Mouse (Mus musculus): ENCODE measurements around the gene Acp2. TPM values are rescaled to one million over a fixed set of nuclear protein-coding genes. Genes with fewer than 3 reads are reported as not detected.
"Not testable (repeated sequence)": the region's sequence is repeated elsewhere in the genome, so short reads cannot be mapped to it uniquely, and the experiment has no call there.

Acp2 gene
- total and polyA plus RNA-seq, 3 experiments, result 5.3 to 19.5 (median 9.6) TPM

DNA sequence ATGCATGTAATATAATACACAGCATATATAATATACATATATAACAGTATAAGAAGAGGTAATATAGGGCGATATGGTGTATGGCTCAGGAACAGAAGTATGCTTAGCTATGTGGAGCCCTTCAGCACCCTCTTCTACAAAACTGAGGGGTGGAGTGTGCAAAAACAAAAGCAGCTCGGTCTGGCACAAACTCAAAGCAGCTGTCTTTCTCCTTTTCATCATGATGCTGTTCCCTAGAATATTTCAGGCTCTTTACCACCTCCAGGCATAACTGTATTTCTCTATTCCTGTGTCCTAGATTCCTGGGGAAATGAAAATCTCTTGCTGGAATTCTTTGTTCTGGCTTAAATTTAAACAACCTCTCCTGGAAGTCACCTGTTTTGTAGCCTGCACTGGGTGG lies 27.1 kb downstream of the Acp2 start:
- Histone ChIP-seq H3K9me3 (replicated peaks) (no peaks in the 10 kb centered on the region), H3K4me1 (ENCODE audit: insufficient read depth, low read depth, low read length) (no peaks in the 10 kb centered on the region), H3K27me3 (ENCODE audit: insufficient read depth, low read length) (no peaks in the 10 kb centered on the region), H3K4me3 (ENCODE audit: low read depth, low read length) (no peak overlapping the region), H3K36me3 (replicated peaks) (peaks cover 34% of the 10 kb centered on the region)
- ATAC-seq (ENCODE audit: extremely low read depth, insufficient number of reproducible peaks, low FRiP score, poor library complexity, severe bottlenecking) (no peak), DNase-seq (ENCODE audit: low spot score) (no peak)
- TF ChIP-seq GATA1 (IDR thresholded peaks at IDR 0.05; ENCODE audit: borderline replicate concordance, low read length), result no peak
- no peak for TF ChIP-seq CTCF (IDR thresholded peaks at IDR 0.05; ENCODE audit: low read depth, low read length)
- no peak for TF ChIP-seq GATA2 (IDR thresholded peaks at IDR 0.05; ENCODE audit: borderline replicate concordance, low read depth, low read length)
- no peak for TF ChIP-seq TAL1 (conservative IDR thresholded peaks at IDR 0.05; ENCODE audit: low read depth, low read length)

DNA sequence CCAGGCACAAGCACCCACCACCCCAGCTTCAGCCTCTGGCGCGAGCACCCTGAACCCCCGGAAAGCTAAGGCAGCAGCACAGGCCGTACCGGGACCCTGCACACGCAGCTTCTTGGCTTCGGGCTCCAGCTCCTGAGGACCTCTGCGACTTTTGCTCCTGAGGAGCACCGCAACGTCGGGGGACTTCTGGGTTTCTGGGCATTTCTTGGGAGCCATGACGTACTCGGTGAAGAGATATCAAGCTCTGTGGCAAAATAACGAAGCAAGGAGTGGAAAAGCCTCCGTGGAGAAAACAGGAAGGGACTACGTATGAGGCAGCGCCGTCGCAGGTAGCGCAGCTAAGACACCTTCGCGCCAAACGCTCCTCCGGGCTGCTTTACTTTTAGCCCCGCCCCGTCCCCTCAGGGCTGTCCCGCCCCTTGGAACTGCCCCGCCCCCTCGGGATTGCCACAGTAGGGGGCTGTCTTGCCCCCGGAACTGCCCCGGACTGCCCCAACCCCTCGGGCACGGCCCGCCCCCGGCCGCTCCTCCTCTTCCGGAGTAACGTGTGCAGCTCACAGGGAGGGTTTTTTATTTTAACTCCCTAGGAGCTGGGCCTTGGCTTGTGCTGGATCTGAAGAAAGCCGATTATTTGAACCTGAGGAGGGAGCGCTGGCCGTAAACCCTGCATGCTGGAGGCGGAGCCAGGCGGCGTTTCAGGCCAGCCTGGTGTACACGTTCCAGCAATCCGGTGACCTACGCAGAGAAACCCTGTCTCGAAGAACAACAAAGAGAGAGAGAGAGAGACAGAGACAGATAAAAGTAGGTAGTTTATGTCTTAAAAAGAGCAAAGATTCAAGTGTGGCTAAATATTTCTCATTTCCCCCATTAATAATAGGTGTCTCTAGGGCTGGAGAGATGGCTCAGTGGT lies 34.2 kb downstream of the Acp2 start, which contains the start of gene Ddb2:
TSS of gene Ddb2 (minus strand) at position 382 of the 910 bp plus-strand sequence.
- Histone ChIP-seq H3K27me3 (ENCODE audit: insufficient read depth, low read length) (no peaks in the 10 kb centered on the region), H3K36me3 (replicated peaks) (peaks cover 23% of the 10 kb centered on the region), H3K4me1 (ENCODE audit: insufficient read depth, low read depth, low read length) (peaks cover 14% of the 10 kb centered on the region), H3K4me3 (ENCODE audit: low read depth, low read length) (peak within 1 kb of the TSS; percentile 82), H3K9me3 (replicated peaks) (no peaks in the 10 kb centered on the region)
- peak; percentile 78 for DNase-seq (ENCODE audit: low spot score)
- ATAC-seq (ENCODE audit: extremely low read depth, insufficient number of reproducible peaks, low FRiP score, poor library complexity, severe bottlenecking), result peak; percentile 96
- TF ChIP-seq POLR2AphosphoS5 (IDR thresholded peaks at IDR 0.05; ENCODE audit: insufficient replicate concordance, low read depth, low read length), result no peak
- TF ChIP-seq GATA1 (IDR thresholded peaks at IDR 0.05; ENCODE audit: borderline replicate concordance, low read length), result no peak
- TF ChIP-seq TAL1 (conservative IDR thresholded peaks at IDR 0.05; ENCODE audit: low read depth, low read length), result no peak
- no peak for TF ChIP-seq GATA2 (IDR thresholded peaks at IDR 0.05; ENCODE audit: borderline replicate concordance, low read depth, low read length)
- TF ChIP-seq CTCF (IDR thresholded peaks at IDR 0.05; ENCODE audit: low read depth, low read length), result no peak

DNA sequence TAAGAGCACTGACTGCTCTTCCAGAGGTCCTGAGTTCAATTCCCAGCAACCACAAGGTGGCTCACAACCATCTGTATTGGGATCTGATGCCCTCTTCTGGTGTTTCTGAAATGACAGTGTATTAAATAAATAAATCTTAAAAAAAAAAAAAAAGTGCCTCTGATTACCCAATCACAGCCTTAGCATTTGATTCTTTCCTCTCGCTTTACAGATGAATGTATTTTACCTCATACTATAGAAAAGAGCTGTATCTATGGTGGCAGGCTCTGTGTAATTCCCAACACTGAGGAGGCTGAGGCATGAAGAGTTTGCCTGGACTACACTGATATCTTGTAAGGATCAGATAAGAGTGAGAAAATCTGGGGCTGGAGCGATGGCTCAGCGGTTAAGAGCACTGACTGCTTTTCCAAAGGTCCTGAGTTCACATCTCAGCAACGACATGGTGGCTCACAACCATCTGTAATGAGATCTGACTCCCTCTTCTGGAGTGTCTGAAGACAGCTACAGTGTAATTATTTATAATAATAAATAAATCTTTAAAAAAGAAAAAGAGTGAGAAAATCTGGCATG lies 34.9 kb downstream of the Acp2 start:
- DNase-seq (ENCODE audit: low spot score); ATAC-seq (ENCODE audit: extremely low read depth, insufficient number of reproducible peaks, low FRiP score, poor library complexity, severe bottlenecking); H3K9me3 ChIP-seq (replicated peaks); H3K27me3 ChIP-seq (ENCODE audit: insufficient read depth, low read length): not testable (repeated sequence)
- H3K36me3 ChIP-seq (replicated peaks), result peaks cover 18% of the 10 kb centered on the region
- H3K4me3 ChIP-seq (ENCODE audit: low read depth, low read length), result peak overlapping the region; percentile 82
- peaks cover 20% of the 10 kb centered on the region for H3K4me1 ChIP-seq (ENCODE audit: insufficient read depth, low read depth, low read length)

DNA sequence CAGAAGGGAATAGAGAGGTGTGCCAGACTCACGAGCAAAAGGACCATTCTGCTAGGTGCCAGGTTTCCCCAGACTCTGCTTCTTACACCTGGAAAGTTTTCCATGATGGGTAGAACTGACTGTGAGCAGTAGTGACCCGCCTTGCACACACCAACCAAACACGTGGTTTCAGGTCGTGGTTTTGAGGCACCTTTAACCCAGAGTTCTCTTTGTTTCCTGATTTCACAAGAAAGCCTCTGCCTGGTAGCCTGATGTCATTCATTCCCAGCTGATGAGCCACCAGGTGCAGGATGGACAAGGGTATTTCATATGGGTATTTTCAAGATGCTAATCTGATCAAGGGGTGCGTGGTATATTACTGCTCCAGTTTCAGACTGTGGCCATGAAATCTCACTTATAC lies 39.9 kb downstream of the Acp2 start:
- no peak for TF ChIP-seq POLR2AphosphoS5 (IDR thresholded peaks at IDR 0.05; ENCODE audit: insufficient replicate concordance, low read depth, low read length)
- TF ChIP-seq TAL1 (conservative IDR thresholded peaks at IDR 0.05; ENCODE audit: low read depth, low read length), result no peak
- TF ChIP-seq GATA1 (IDR thresholded peaks at IDR 0.05; ENCODE audit: borderline replicate concordance, low read length), result no peak
- TF ChIP-seq GATA2 (IDR thresholded peaks at IDR 0.05; ENCODE audit: borderline replicate concordance, low read depth, low read length), result no peak
- no peak for TF ChIP-seq CTCF (IDR thresholded peaks at IDR 0.05; ENCODE audit: low read depth, low read length)
- H3K4me1 ChIP-seq (ENCODE audit: insufficient read depth, low read depth, low read length), result peaks cover 44% of the 10 kb centered on the region
- no peak overlapping the region for H3K4me3 ChIP-seq (ENCODE audit: low read depth, low read length)
- no peaks in the 10 kb centered on the region for H3K36me3 ChIP-seq (replicated peaks)
- H3K9me3 ChIP-seq (replicated peaks), result no peaks in the 10 kb centered on the region
- ATAC-seq (ENCODE audit: extremely low read depth, insufficient number of reproducible peaks, low FRiP score, poor library complexity, severe bottlenecking), result no peak
- DNase-seq (ENCODE audit: low spot score), result no peak
- H3K27me3 ChIP-seq (ENCODE audit: insufficient read depth, low read length), result no peaks in the 10 kb centered on the region

DNA sequence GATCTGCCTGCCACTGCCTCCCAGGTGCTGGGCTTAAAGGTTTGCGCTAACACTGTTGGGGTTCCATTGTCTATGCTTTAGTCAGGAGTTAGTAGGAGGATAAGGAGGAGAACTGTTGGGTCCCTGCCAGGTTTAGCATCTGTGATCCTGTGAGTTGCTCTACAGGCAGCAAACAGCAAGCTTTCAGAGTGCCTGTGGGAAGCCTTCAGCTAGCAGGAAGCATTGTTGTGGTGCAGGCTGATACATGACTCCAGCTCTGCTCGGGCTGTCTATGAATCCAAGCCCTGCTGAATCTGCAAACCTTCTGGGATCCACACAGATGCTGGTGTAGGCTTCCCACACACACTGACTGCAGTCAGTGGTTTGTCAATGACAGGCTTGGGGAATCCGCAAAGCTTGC lies 40.7 kb downstream of the Acp2 start:
- no peak overlapping the region; the same call in 1 of the 2 replicates for H3K4me3 ChIP-seq (ENCODE audit: low read depth, low read length)
- no peak for DNase-seq (ENCODE audit: low spot score)
- no peak for TF ChIP-seq TAL1 (conservative IDR thresholded peaks at IDR 0.05; ENCODE audit: low read depth, low read length)
- TF ChIP-seq GATA1 (IDR thresholded peaks at IDR 0.05; ENCODE audit: borderline replicate concordance, low read length), result no peak
- TF ChIP-seq GATA2 (IDR thresholded peaks at IDR 0.05; ENCODE audit: borderline replicate concordance, low read depth, low read length), result no peak
- no peak for TF ChIP-seq POLR2AphosphoS5 (IDR thresholded peaks at IDR 0.05; ENCODE audit: insufficient replicate concordance, low read depth, low read length)
- TF ChIP-seq CTCF (IDR thresholded peaks at IDR 0.05; ENCODE audit: low read depth, low read length), result no peak
- H3K9me3 ChIP-seq (replicated peaks), result no peaks in the 10 kb centered on the region
- 0 out of 2 replicates have a peak, but pooled peaks cover 1% of the 10 kb centered on the region for H3K27me3 ChIP-seq (ENCODE audit: insufficient read depth, low read length)
- ATAC-seq (ENCODE audit: extremely low read depth, insufficient number of reproducible peaks, low FRiP score, poor library complexity, severe bottlenecking), result no peak
- H3K36me3 ChIP-seq (replicated peaks), result no peaks in the 10 kb centered on the region
- peaks cover 44% of the 10 kb centered on the region for H3K4me1 ChIP-seq (ENCODE audit: insufficient read depth, low read depth, low read length)

DNA sequence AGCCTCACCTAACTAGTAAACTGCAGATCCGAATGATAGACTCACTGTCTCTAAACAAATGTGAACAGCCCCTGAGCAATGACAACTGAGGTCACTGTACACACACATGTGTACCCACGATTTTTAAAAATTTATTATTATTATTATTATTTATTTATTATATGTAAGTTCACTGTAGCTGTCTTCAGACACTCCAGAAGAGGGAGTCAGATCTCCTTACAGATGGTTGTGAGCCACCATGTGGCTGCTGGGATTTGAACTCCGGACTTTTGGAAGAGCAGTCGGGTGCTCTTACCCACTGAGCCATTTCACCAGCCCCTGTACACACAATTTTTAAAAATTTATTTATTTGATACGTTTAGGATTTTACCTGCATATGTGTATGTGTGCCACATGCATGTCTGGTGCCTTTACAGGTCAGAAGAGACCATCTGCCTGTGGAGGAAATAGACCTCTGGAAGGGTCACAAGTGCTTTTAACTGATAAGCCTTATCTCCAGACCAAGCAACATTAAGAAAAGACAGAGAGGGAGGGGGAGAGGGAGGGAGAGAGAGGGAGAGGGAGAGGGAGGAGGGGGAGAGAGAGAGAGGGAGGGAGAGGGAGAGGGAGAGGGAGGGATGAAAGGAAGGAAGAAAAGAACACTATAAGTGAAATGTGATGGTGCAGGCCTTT lies 42.0 kb downstream of the Acp2 start:
- TF ChIP-seq POLR2AphosphoS5 (IDR thresholded peaks at IDR 0.05; ENCODE audit: insufficient replicate concordance, low read depth, low read length) (no peak), GATA1 (IDR thresholded peaks at IDR 0.05; ENCODE audit: borderline replicate concordance, low read length) (no peak), CTCF (IDR thresholded peaks at IDR 0.05; ENCODE audit: low read depth, low read length) (no peak), TAL1 (conservative IDR thresholded peaks at IDR 0.05; ENCODE audit: low read depth, low read length) (peak; percentile 87), GATA2 (IDR thresholded peaks at IDR 0.05; ENCODE audit: borderline replicate concordance, low read depth, low read length) (no peak)
- peak; percentile 94 for ATAC-seq (ENCODE audit: extremely low read depth, insufficient number of reproducible peaks, low FRiP score, poor library complexity, severe bottlenecking)
- H3K4me3 ChIP-seq (ENCODE audit: low read depth, low read length), result no peak overlapping the region
- H3K27me3 ChIP-seq (ENCODE audit: insufficient read depth, low read length), result 0 out of 2 replicates have a peak, but pooled peaks cover 2% of the 10 kb centered on the region
- no peak for DNase-seq (ENCODE audit: low spot score)
- no peaks in the 10 kb centered on the region for H3K9me3 ChIP-seq (replicated peaks)
- peaks cover 49% of the 10 kb centered on the region for H3K4me1 ChIP-seq (ENCODE audit: insufficient read depth, low read depth, low read length)
- H3K36me3 ChIP-seq (replicated peaks), result no peaks in the 10 kb centered on the region
